Mouse (Mus musculus): ENCODE results near the gene Nsg1. TPM values are rescaled to one million over a fixed set of nuclear protein-coding genes. Genes with fewer than 3 reads are reported as not detected.

The Nsg1 gene
- polyA plus RNA-seq, 1 experiment from 2014 or later: 59.8 TPM

- Histone ChIP-seq H3K36me3 (no peaks in the 10 kb centered on the region), H3K4me1 (replicated peaks) (no peaks in the 10 kb centered on the region), H3K27me3 (replicated peaks) (no peaks in the 10 kb centered on the region), H3K4me3 (replicated peaks) (no peak overlapping the region), H3K4me2 (replicated peaks) (no peak overlapping the region), H3K27ac (no peak overlapping the region), H3K9me3 (no peaks in the 10 kb centered on the region), H3K9ac (no peak overlapping the region)
- no peak for ATAC-seq
- 46% methylated on average over 5 of the region's 5 CpGs for WGBS
These were observed 14.1 kb upstream of the Nsg1 start for GRCm38 (mm10) chr5:38173766-38174165.

GRCm38 (mm10) chr5:38168497-38168896, 8.8 kb upstream of the Nsg1 start:
- no peaks in the 10 kb centered on the region for H3K27me3 ChIP-seq (replicated peaks)
- no peaks in the 10 kb centered on the region for H3K4me1 ChIP-seq (replicated peaks)
- no peak overlapping the region for H3K9ac ChIP-seq
- no peak overlapping the region for H3K27ac ChIP-seq
- no peaks in the 10 kb centered on the region for H3K9me3 ChIP-seq
- ATAC-seq: no peak
- H3K4me2 ChIP-seq (replicated peaks): no peak overlapping the region
- 58% methylated on average over 11 of the region's 11 CpGs for WGBS
- H3K4me3 ChIP-seq (replicated peaks): no peak overlapping the region
- no peaks in the 10 kb centered on the region for H3K36me3 ChIP-seq

- H3K27ac ChIP-seq: no peak overlapping the region
- peak overlapping the region; percentile 57 for H3K9ac ChIP-seq
- WGBS: under 1% methylated on average over 79 of the region's 79 CpGs
- peaks cover 12% of the 10 kb centered on the region; the same call in 1 of the 2 replicates for H3K36me3 ChIP-seq
- peak overlapping the region; percentile 93 for H3K4me2 ChIP-seq (replicated peaks)
- peak overlapping the region; percentile 71 for H3K4me3 ChIP-seq (replicated peaks)
- peaks cover 25% of the 10 kb centered on the region for H3K27me3 ChIP-seq (replicated peaks)
- peak; percentile 86 for ATAC-seq
- no peaks in the 10 kb centered on the region for H3K9me3 ChIP-seq
- H3K4me1 ChIP-seq (replicated peaks): peaks cover 6% of the 10 kb centered on the region
These were observed 617 bp downstream of the Nsg1 start for GRCm38 (mm10) chr5:38158947-38159633.

- Histone ChIP-seq H3K36me3 (peaks cover 12% of the 10 kb centered on the region; the same call in 1 of the 2 replicates), H3K27me3 (replicated peaks) (peaks cover 25% of the 10 kb centered on the region), H3K9ac (peak overlapping the region; percentile 57), H3K4me1 (replicated peaks) (peaks cover 6% of the 10 kb centered on the region), H3K9me3 (no peaks in the 10 kb centered on the region), H3K27ac (no peak overlapping the region), H3K4me2 (replicated peaks) (peak overlapping the region; percentile 93), H3K4me3 (replicated peaks) (peak overlapping the region; percentile 71)
- 7% methylated on average over 17 of the region's 17 CpGs for WGBS
- ATAC-seq: no peak
These were observed 1.2 kb downstream of the Nsg1 start for GRCm38 (mm10) chr5:38158501-38158946.

GRCm38 (mm10) chr5:38157481-38158020, 2.2 kb downstream of the Nsg1 start:
- Histone ChIP-seq H3K4me3 (replicated peaks) (no peak overlapping the region), H3K4me2 (replicated peaks) (peak overlapping the region; percentile 93; the same call in 1 of the 2 replicates), H3K27me3 (replicated peaks) (peaks cover 25% of the 10 kb centered on the region), H3K4me1 (replicated peaks) (peaks cover 6% of the 10 kb centered on the region), H3K36me3 (peaks cover 12% of the 10 kb centered on the region; the same call in 1 of the 2 replicates), H3K9ac (no peak overlapping the region), H3K9me3 (no peaks in the 10 kb centered on the region), H3K27ac (no peak overlapping the region)
- 66% methylated on average over 9 of the region's 9 CpGs for WGBS
- ATAC-seq: no peak

- H3K36me3 ChIP-seq: peaks cover 17% of the 10 kb centered on the region; the same call in 1 of the 2 replicates
- H3K9me3 ChIP-seq: no peaks in the 10 kb centered on the region
- ATAC-seq: no peak
- H3K4me3 ChIP-seq (replicated peaks): no peak overlapping the region
- WGBS: 91% methylated on average over 5 of the region's 5 CpGs
- H3K4me1 ChIP-seq (replicated peaks): peaks cover 3% of the 10 kb centered on the region
- H3K27me3 ChIP-seq (replicated peaks): no peaks in the 10 kb centered on the region
- no peak overlapping the region for H3K27ac ChIP-seq
- no peak overlapping the region for H3K4me2 ChIP-seq (replicated peaks)
- H3K9ac ChIP-seq: no peak overlapping the region
These were observed 6.1 kb downstream of the Nsg1 start for GRCm38 (mm10) chr5:38153636-38154035.

- H3K27me3 ChIP-seq (replicated peaks): no peaks in the 10 kb centered on the region
- no peak for ATAC-seq
- WGBS: 87% methylated on average over 10 of the region's 10 CpGs
- no peak overlapping the region for H3K4me2 ChIP-seq (replicated peaks)
- no peak overlapping the region for H3K9ac ChIP-seq
- no peak overlapping the region for H3K27ac ChIP-seq
- no peaks in the 10 kb centered on the region for H3K4me1 ChIP-seq (replicated peaks)
- H3K9me3 ChIP-seq: no peaks in the 10 kb centered on the region
- no peak overlapping the region for H3K4me3 ChIP-seq (replicated peaks)
- H3K36me3 ChIP-seq: peaks cover 17% of the 10 kb centered on the region; the same call in 1 of the 2 replicates
These were observed 7.3 kb downstream of the Nsg1 start for GRCm38 (mm10) chr5:38152201-38153108.

- Histone ChIP-seq H3K27me3 (replicated peaks) (no peaks in the 10 kb centered on the region), H3K9ac (no peak overlapping the region), H3K36me3 (peaks cover 14% of the 10 kb centered on the region; the same call in 1 of the 2 replicates), H3K4me2 (replicated peaks) (no peak overlapping the region), H3K27ac (no peak overlapping the region), H3K4me1 (replicated peaks) (no peaks in the 10 kb centered on the region), H3K9me3 (no peaks in the 10 kb centered on the region), H3K4me3 (replicated peaks) (no peak overlapping the region)
- ATAC-seq: no peak
- WGBS: 44% methylated on average over 3 of the region's 3 CpGs
These were observed 8.4 kb downstream of the Nsg1 start for GRCm38 (mm10) chr5:38151264-38151663.

- Histone ChIP-seq H3K4me1 (replicated peaks) (no peaks in the 10 kb centered on the region), H3K9me3 (no peaks in the 10 kb centered on the region), H3K27ac (no peak overlapping the region), H3K36me3 (0 out of 2 replicates have a peak, but pooled peaks cover 2% of the 10 kb centered on the region), H3K9ac (no peak overlapping the region), H3K4me3 (replicated peaks) (no peak overlapping the region), H3K4me2 (replicated peaks) (no peak overlapping the region), H3K27me3 (replicated peaks) (no peaks in the 10 kb centered on the region)
- WGBS: 82% methylated on average over 6 of the region's 6 CpGs
- no peak for ATAC-seq
These were observed 13.2 kb downstream of the Nsg1 start for GRCm38 (mm10) chr5:38146524-38146923.

- Histone ChIP-seq H3K27me3 (replicated peaks) (no peaks in the 10 kb centered on the region), H3K27ac (no peak overlapping the region), H3K4me1 (replicated peaks) (no peaks in the 10 kb centered on the region), H3K9me3 (no peaks in the 10 kb centered on the region), H3K36me3 (peaks cover 11% of the 10 kb centered on the region), H3K4me3 (replicated peaks) (no peak overlapping the region), H3K9ac (no peak overlapping the region), H3K4me2 (replicated peaks) (no peak overlapping the region)
- no peak for ATAC-seq
- 78% methylated on average over 6 of the region's 6 CpGs for WGBS
These were observed 18.8 kb downstream of the Nsg1 start for GRCm38 (mm10) chr5:38140893-38141292.

GRCm38 (mm10) chr5:38137163-38137562, 22.5 kb downstream of the Nsg1 start:
- no peaks in the 10 kb centered on the region for H3K27me3 ChIP-seq (replicated peaks)
- H3K4me1 ChIP-seq (replicated peaks): no peaks in the 10 kb centered on the region
- H3K9ac ChIP-seq: no peak overlapping the region
- peaks cover 11% of the 10 kb centered on the region for H3K36me3 ChIP-seq
- no peak overlapping the region for H3K4me3 ChIP-seq (replicated peaks)
- no peak overlapping the region for H3K27ac ChIP-seq
- ATAC-seq: no peak
- WGBS: 88% methylated on average over 9 of the region's 9 CpGs
- H3K9me3 ChIP-seq: no peaks in the 10 kb centered on the region
- no peak overlapping the region for H3K4me2 ChIP-seq (replicated peaks)

GRCm38 (mm10) chr5:38136247-38136646, 23.5 kb downstream of the Nsg1 start:
- Histone ChIP-seq H3K4me3 (replicated peaks) (no peak overlapping the region), H3K4me2 (replicated peaks) (no peak overlapping the region), H3K4me1 (replicated peaks) (no peaks in the 10 kb centered on the region), H3K36me3 (peaks cover 7% of the 10 kb centered on the region), H3K27ac (no peak overlapping the region), H3K9me3 (no peaks in the 10 kb centered on the region), H3K27me3 (replicated peaks) (no peaks in the 10 kb centered on the region), H3K9ac (no peak overlapping the region)
- 86% methylated on average over 9 of the region's 9 CpGs for WGBS
- peak; percentile 53; the same call in 1 of the 2 replicates for ATAC-seq

All from intestine, embryonic 15.5 days (tissue).